10 mouse cellular contexts compared by ENCODE assay signal in genomic region chr1:86111779-86112178, GRCm38 (mm10). TPM values are rescaled to one million over a fixed set of nuclear protein-coding genes. Genes with fewer than 3 reads are reported as not detected.
DNase-seq lines count a peak whose midpoint lies in the region; ATAC-seq lines count a peak whose summit lies in the region.
"Had no signal": no experiment of that assay in that cellular context is flagged by ENCODE, and none has a peak within 500 bp of the region (broad histone marks: within the 10 kb centered on the region; RNA-seq: fewer than 3 reads in every experiment).

TSS of gene Htr2b (minus strand) at chr1:86111970.

- H3K9ac ChIP-seq in hindbrain, embryonic 12.5 days: no peak within 1 kb of the TSS
- H3K9ac ChIP-seq: embryonic facial prominence, embryonic 12.5 days; limb, embryonic 12.5 days had no signal

- H3K36me3 ChIP-seq in hindbrain, embryonic 12.5 days: peaks cover 9% of the 10 kb centered on the region

- no peak within 1 kb of the TSS for H3K4me3 ChIP-seq in hindbrain, embryonic 12.5 days
- H3K4me3 ChIP-seq: embryonic facial prominence, embryonic 12.5 days; limb, embryonic 12.5 days had no signal

- no peak within 1 kb of the TSS for H3K4me2 ChIP-seq in hindbrain, embryonic 12.5 days (replicated peaks)
- H3K4me2 ChIP-seq: embryonic facial prominence, embryonic 12.5 days; limb, embryonic 12.5 days had no signal

- H3K9me3 ChIP-seq in hindbrain, embryonic 12.5 days (replicated peaks): no peaks in the 10 kb centered on the region
- H3K9me3 ChIP-seq: embryonic facial prominence, embryonic 12.5 days; limb, embryonic 12.5 days had no signal

- DNase-seq in cerebellum, adult 9-10 months: peak; percentile 9
- no peak for DNase-seq in cerebellum, adult 11 months
- DNase-seq in Muller cell, postnatal 12 days (ENCODE audit: inconsistent ontology term): peak; percentile 17
- peak; percentile 57 for DNase-seq in heart, adult 8-10 months (ENCODE audit: low spot score)
- peak; percentile 17 to 36 for DNase-seq in kidney, postnatal 36 days
- peak; percentile 61 for DNase-seq in lung, postnatal 36 days
- no peak for DNase-seq in thymus, postnatal 36 days

- no peak within 1 kb of the TSS for H3K27ac ChIP-seq in hindbrain, embryonic 12.5 days
- H3K27ac ChIP-seq: embryonic facial prominence, embryonic 12.5 days; limb, embryonic 12.5 days had no signal

- no peaks in the 10 kb centered on the region for H3K27me3 ChIP-seq in hindbrain, embryonic 12.5 days
- H3K27me3 ChIP-seq: embryonic facial prominence, embryonic 12.5 days; limb, embryonic 12.5 days had no signal

- WGBS in hindbrain, embryonic 12.5 days: 73% methylated on average over 6 of the region's 6 CpGs

- no peaks in the 10 kb centered on the region for H3K4me1 ChIP-seq in hindbrain, embryonic 12.5 days
- H3K4me1 ChIP-seq: embryonic facial prominence, embryonic 12.5 days; limb, embryonic 12.5 days had no signal

- ATAC-seq in hindbrain, embryonic 12.5 days (ENCODE audit: low FRiP score): no peak

RNA-seq across cellular contexts. Expression of gene Htr2b, which starts in this region (rescaled TPM):
- total RNA-seq in heart, adult 8-10 months (2022): under 1 TPM; 0.27 to 0.78 (median 0.52) TPM
- polyA plus RNA-seq in hindbrain, embryonic 12.5 days (2016; fragmentation: Nextera tagmentation; extraction: Ambion mirVana): 0.66 and 0.86 TPM in 2 replicates

Comparison
In these comparisons a context has a peak if more than half of its experiments do, and no peak if none do; other contexts are left out.
1. DNase-seq: peak in cerebellum, adult 9-10 months (single experiment), Muller cell, postnatal 12 days (single experiment), kidney, postnatal 36 days (2 of 2) and lung, postnatal 36 days (single experiment); none in cerebellum, adult 11 months (single experiment) and thymus, postnatal 36 days (0 of 2).
2. Peak in DNase-seq in heart, adult 8-10 months; RNA of the gene not detected or under 1 TPM.